Comparison of ENCODE assay signal across 8 mouse cellular contexts in the genomic region with DNA sequence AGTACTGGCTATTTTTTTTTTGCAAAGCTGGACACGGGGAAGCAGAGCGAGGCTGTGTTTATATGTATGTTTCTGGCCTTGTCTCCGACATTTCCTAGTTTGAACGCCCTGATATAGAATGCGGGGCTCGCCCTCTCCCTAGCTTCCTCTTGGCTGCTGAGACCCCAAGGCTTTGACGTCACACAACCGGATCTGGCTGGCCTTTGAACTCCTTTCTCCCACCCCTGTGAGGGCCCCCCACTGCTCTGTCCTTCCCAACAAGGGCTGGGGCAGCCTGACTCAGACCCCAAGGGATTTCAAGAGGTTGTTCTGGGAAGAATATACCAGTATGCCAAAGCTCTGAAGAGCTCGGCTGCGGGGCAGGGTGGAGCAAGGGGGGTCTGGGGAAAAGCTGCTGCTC. TPM values are rescaled to one million over a fixed set of nuclear protein-coding genes. Genes with fewer than 3 reads are reported as not detected.
DNase-seq lines count a peak whose midpoint lies in the region; ATAC-seq and TF ChIP-seq lines count a peak whose summit lies in the region.

No protein-coding gene starts in this region.

- TF ChIP-seq POLR2A in heart, adult 2 months (IDR thresholded peaks at IDR 0.05; ENCODE audit: insufficient read depth, low read depth, low read length) = no peak

- H3K4me1 ChIP-seq in heart, adult 2 months (ENCODE audit: control insufficient read depth, insufficient read depth, low read length) = peaks cover 27% of the 10 kb centered on the region
- peaks cover 35% of the 10 kb centered on the region; the same call in 1 of the 2 replicates for H3K4me1 ChIP-seq in kidney, embryonic 14.5 days (ENCODE audit: control insufficient read depth, insufficient read depth, low read length)

- POLR2A ChIA-PET in Patski (lab: Charles Lee) = interaction anchor here (0.7 to 2.5 kb wide), 8 partner anchors 9 to 50 kb away, joined by 3 to 11 read pairs (median 6); partner anchors contain the start of gene Igfbp7

- H3K27me3 ChIP-seq in Patski = no peaks in the 10 kb centered on the region
- H3K27me3 ChIP-seq in heart, adult 2 months (ENCODE audit: control insufficient read depth, insufficient read depth, low read length) = no peaks in the 10 kb centered on the region
- no peaks in the 10 kb centered on the region for H3K27me3 ChIP-seq in kidney, embryonic 14.5 days (ENCODE audit: control insufficient read depth, insufficient read depth, low read length)

- peaks cover 13% of the 10 kb centered on the region; the same call in 1 of the 2 replicates for H3K36me3 ChIP-seq in heart, adult 2 months (ENCODE audit: control insufficient read depth, insufficient read depth, low read length)
- H3K36me3 ChIP-seq in kidney, embryonic 14.5 days (ENCODE audit: control insufficient read depth, insufficient read depth, low read length) = no peaks in the 10 kb centered on the region

- no peak for TF ChIP-seq CTCF in Patski (IDR thresholded peaks at IDR 0.05)
- TF ChIP-seq CTCF in heart, adult 2 months (IDR thresholded peaks at IDR 0.05) = no peak

- no peaks in the 10 kb centered on the region for H3K9me3 ChIP-seq in kidney, embryonic 14.5 days (ENCODE audit: control insufficient read depth, low read length)

- 0 out of 2 replicates have a peak, but pooled peaks have one; percentile 6 for TF ChIP-seq EP300 in heart, adult 2 months (IDR thresholded peaks at IDR 0.05; ENCODE audit: insufficient read depth, low read depth, low read length)

- peak; percentile 33 for ATAC-seq in Patski
- ATAC-seq in kidney, embryonic 14.5 days (ENCODE audit: low FRiP score, low TSS enrichment) = peak; percentile 47

- no peaks in the 10 kb centered on the region; the same call in 1 of the 2 replicates for H3K79me2 ChIP-seq in heart, adult 2 months (replicated peaks; ENCODE audit: control insufficient read depth, insufficient read depth, low read length)

- H3K9ac ChIP-seq in heart, adult 2 months (ENCODE audit: low read depth, low read length) = peak overlapping the region; percentile 56
- H3K9ac ChIP-seq in kidney, embryonic 14.5 days (ENCODE audit: low read depth, low read length) = no peak overlapping the region; the same call in 1 of the 2 replicates

- no peak for DNase-seq in Patski (ENCODE audit: low read depth, low spot score)
- DNase-seq in embryo, embryonic 10 days (ENCODE audit: low spot score) = peak; percentile 75
- peak; percentile 74 to 76 for DNase-seq in heart, adult 2 months
- DNase-seq in lung, postnatal 10 days = peak; percentile 79
- DNase-seq in retina, postnatal 1 day = peak; percentile 61
- DNase-seq in layer of hippocampus, adult 9-11 months = no peak
- no peak for DNase-seq in cerebellum, adult 11 months

- H3K4me2 ChIP-seq in kidney, embryonic 14.5 days (replicated peaks; ENCODE audit: low read depth, low read length) = peak overlapping the region; percentile 42

- H3K4me3 ChIP-seq in heart, adult 2 months = peak overlapping the region; percentile 40
- peak overlapping the region; percentile 27 for H3K4me3 ChIP-seq in kidney, embryonic 14.5 days (ENCODE audit: low read length)

- intact Hi-C loops in heart, adult 2 months (cut with DNase I) = no loop called here

- 5% methylated on average over 10 of the region's 10 CpGs for WGBS in heart, adult 2 months
- WGBS in kidney, embryonic 14.5 days = 1% methylated on average over 10 of the region's 10 CpGs

- CTCF ChIA-PET in Patski (lab: Charles Lee) = interaction anchor here (0.6 to 7.2 kb wide), 11 partner anchors 8 to 101 kb away, joined by 3 to 43 read pairs (median 5); partner anchors contain the start of gene Igfbp7

- in situ Hi-C loops in Patski (cut with MboI; ENCODE audit: low pct_unique_long_range_greater_than_20kb) = loop anchor here (10.0 kb wide), 1 partner anchor 46 kb away; the partner anchor contains the start of gene Igfbp7

- H3K27ac ChIP-seq in heart, adult 2 months = peak overlapping the region; percentile 93
- peak overlapping the region; percentile 96 for H3K27ac ChIP-seq in kidney, embryonic 14.5 days (ENCODE audit: low read depth, low read length)

RNA-seq across cellular contexts. Expression of gene Polr2b, which starts 48.4 kb away (rescaled TPM):
- 75.3 TPM for polyA plus RNA-seq in Patski (2021)
- 10 to 100 TPM; 34.1 to 34.5 TPM for total RNA-seq in heart, adult 2 months (2021)
- polyA plus RNA-seq in heart, adult 2 months (2012; rRNA removed) = 25.4 and 26.8 TPM in 2 replicates
- polyA plus RNA-seq in kidney, embryonic 14.5 days (2014; fragmentation: Nextera tagmentation; extraction: Ambion mirVana) = 55.8 and 77.5 TPM in 2 replicates

RNA-seq across cellular contexts. Expression of gene Noa1, which starts 48.5 kb away (rescaled TPM):
- polyA plus RNA-seq in Patski (2021) = 28.2 TPM
- 10 to 100 TPM; 19.7 to 21.3 TPM for total RNA-seq in heart, adult 2 months (2021)
- 12.2 and 13.5 TPM in 2 replicates for polyA plus RNA-seq in heart, adult 2 months (2012; rRNA removed)
- 31.5 and 33.2 TPM in 2 replicates for polyA plus RNA-seq in kidney, embryonic 14.5 days (2014; fragmentation: Nextera tagmentation; extraction: Ambion mirVana)

RNA-seq across cellular contexts. Expression of gene Igfbp7, which starts 49.5 kb away (rescaled TPM):
- 1,229 TPM for polyA plus RNA-seq in Patski (2021)
- 100 to 1,000 TPM; 174 to 205 TPM for total RNA-seq in heart, adult 2 months (2021)
- 342 and 353 TPM in 2 replicates for polyA plus RNA-seq in heart, adult 2 months (2012; rRNA removed)
- 250 and 252 TPM in 2 replicates for polyA plus RNA-seq in kidney, embryonic 14.5 days (2014; fragmentation: Nextera tagmentation; extraction: Ambion mirVana)

Comparison
In these comparisons a context has a peak if more than half of its experiments do, and no peak if none do; other contexts are left out.
1. DNase-seq: peak in embryo, embryonic 10 days (single experiment), heart, adult 2 months (2 of 2), lung, postnatal 10 days (single experiment) and retina, postnatal 1 day (single experiment); none in Patski (single experiment), layer of hippocampus, adult 9-11 months (single experiment) and cerebellum, adult 11 months (single experiment).